In genomic region chr3:50932397-50933089, GRCm38 (mm10) we compare ENCODE assay signal across 14 mouse cellular contexts.
DNase-seq lines count a peak whose midpoint lies in the region; ATAC-seq and TF ChIP-seq lines count a peak whose summit lies in the region.
"Had no signal": no experiment of that assay in that cellular context is flagged by ENCODE, and none has a peak within 500 bp of the region (broad histone marks: within the 10 kb centered on the region; RNA-seq: fewer than 3 reads in every experiment).

No protein-coding gene starts in this region.

- H3K27ac ChIP-seq in embryonic facial prominence, embryonic 14.5 days (replicated peaks; ENCODE audit: low read depth, low read length): no peak overlapping the region
- H3K27ac ChIP-seq in embryonic facial prominence, embryonic 10.5 days (replicated peaks): no peak overlapping the region
- H3K27ac ChIP-seq in embryonic fibroblast, embryonic 13.5 days (ENCODE audit: insufficient read depth, low read length): peak overlapping the region; percentile 81
- peak overlapping the region; percentile 43; the same call in 1 of the 2 replicates for H3K27ac ChIP-seq in midbrain, postnatal 0 days (ENCODE audit: low read depth, low read length)
- H3K27ac ChIP-seq: neural tube, embryonic 12.5 days had no signal

- no peak overlapping the region for H3K4me2 ChIP-seq in embryonic facial prominence, embryonic 14.5 days (ENCODE audit: low read depth, low read length)
- H3K4me2 ChIP-seq in midbrain, postnatal 0 days (ENCODE audit: low read depth, low read length, poor library complexity, severe bottlenecking): no peak overlapping the region
- H3K4me2 ChIP-seq: neural tube, embryonic 12.5 days had no signal

- peak; percentile 50 for DNase-seq in embryonic facial prominence, embryonic 14.5 days (ENCODE audit: low spot score)
- no peak for DNase-seq in embryonic facial prominence, embryonic 10.5 days (ENCODE audit: low spot score)
- DNase-seq in left cerebral cortex, postnatal 4 days: peak; percentile 42
- no peak for DNase-seq in left cerebral cortex, adult 8-10 months (ENCODE audit: low spot score in 2 of 2)
- DNase-seq in midbrain, postnatal 0 days (ENCODE audit: low spot score): peak; percentile 53
- DNase-seq in heart, postnatal 14 days: no peak
- DNase-seq in ovary, adult 18-20 months (ENCODE audit: low spot score): no peak
- DNase-seq: adrenal gland, postnatal 25 days; B cell, adult 2 months; gastrocnemius, postnatal 14 days; kidney, postnatal 36 days; lung, postnatal 36 days had no signal

- 0 out of 2 replicates have a peak, but pooled peaks have one; percentile 4 for ATAC-seq in embryonic facial prominence, embryonic 14.5 days (ENCODE audit: low read depth)
- no peak for ATAC-seq in midbrain, postnatal 0 days (ENCODE audit: low FRiP score)

- H3K4me3 ChIP-seq in embryonic facial prominence, embryonic 14.5 days (ENCODE audit: low read depth, low read length): no peak overlapping the region
- no peak overlapping the region for H3K4me3 ChIP-seq in embryonic facial prominence, embryonic 10.5 days
- H3K4me3 ChIP-seq in embryonic fibroblast, embryonic 13.5 days (ENCODE audit: insufficient read depth, low read length): no peak overlapping the region
- H3K4me3 ChIP-seq in midbrain, postnatal 0 days (ENCODE audit: low read depth, low read length): no peak overlapping the region
- H3K4me3 ChIP-seq: neural tube, embryonic 12.5 days had no signal

- WGBS in embryonic facial prominence, embryonic 14.5 days: 66% methylated on average over 10 of the region's 10 CpGs
- WGBS in embryonic facial prominence, embryonic 10.5 days: 89% methylated on average over 10 of the region's 10 CpGs
- 63% methylated on average over 10 of the region's 10 CpGs for WGBS in midbrain, postnatal 0 days

- H3K27me3 ChIP-seq in embryonic facial prominence, embryonic 14.5 days (replicated peaks; ENCODE audit: control insufficient read depth, insufficient read depth, low read length): no peaks in the 10 kb centered on the region
- no peaks in the 10 kb centered on the region for H3K27me3 ChIP-seq in embryonic facial prominence, embryonic 10.5 days (replicated peaks; ENCODE audit: low read depth, poor library complexity, severe bottlenecking)
- H3K27me3 ChIP-seq in midbrain, postnatal 0 days (ENCODE audit: insufficient read depth, low read length): no peaks in the 10 kb centered on the region
- H3K27me3 ChIP-seq: neural tube, embryonic 12.5 days had no signal

- no peaks in the 10 kb centered on the region for H3K9me3 ChIP-seq in embryonic facial prominence, embryonic 14.5 days (ENCODE audit: control insufficient read depth, low read length)
- no peaks in the 10 kb centered on the region for H3K9me3 ChIP-seq in embryonic facial prominence, embryonic 10.5 days
- H3K9me3 ChIP-seq in midbrain, postnatal 0 days (ENCODE audit: low read length): no peaks in the 10 kb centered on the region
- H3K9me3 ChIP-seq: neural tube, embryonic 12.5 days had no signal

- no peak for TF ChIP-seq POLR2A in embryonic fibroblast, embryonic 13.5 days (IDR thresholded peaks at IDR 0.05; ENCODE audit: low read depth, low read length)

- H3K4me1 ChIP-seq in embryonic facial prominence, embryonic 14.5 days (ENCODE audit: control insufficient read depth, insufficient read depth, low read length): no peaks in the 10 kb centered on the region
- H3K4me1 ChIP-seq in embryonic facial prominence, embryonic 10.5 days: peaks cover under 1% of the 10 kb centered on the region; the same call in 1 of the 2 replicates
- peaks cover 8% of the 10 kb centered on the region for H3K4me1 ChIP-seq in embryonic fibroblast, embryonic 13.5 days (ENCODE audit: control insufficient read depth, insufficient read depth, low read length)
- H3K4me1 ChIP-seq in midbrain, postnatal 0 days (ENCODE audit: insufficient read depth, low read length): no peaks in the 10 kb centered on the region; the same call in 1 of the 2 replicates

- no peak for TF ChIP-seq CTCF in embryonic fibroblast, embryonic 13.5 days (IDR thresholded peaks at IDR 0.05; ENCODE audit: borderline replicate concordance, insufficient read depth, low read length)
- no peak for TF ChIP-seq CTCF in midbrain, postnatal 0 days (IDR thresholded peaks at IDR 0.05)

- H3K9ac ChIP-seq in embryonic facial prominence, embryonic 14.5 days (ENCODE audit: low read depth, low read length): no peak overlapping the region
- no peak overlapping the region for H3K9ac ChIP-seq in midbrain, postnatal 0 days (replicated peaks; ENCODE audit: low read length, poor library complexity, severe bottlenecking)
- H3K9ac ChIP-seq: neural tube, embryonic 12.5 days had no signal

- no peaks in the 10 kb centered on the region for H3K36me3 ChIP-seq in embryonic facial prominence, embryonic 14.5 days (ENCODE audit: control insufficient read depth, insufficient read depth, low read length)
- no peaks in the 10 kb centered on the region for H3K36me3 ChIP-seq in embryonic facial prominence, embryonic 10.5 days (replicated peaks)
- H3K36me3 ChIP-seq in midbrain, postnatal 0 days (ENCODE audit: insufficient read depth, low read length): no peaks in the 10 kb centered on the region
- H3K36me3 ChIP-seq: neural tube, embryonic 12.5 days had no signal

- intact Hi-C loops in left cerebral cortex, postnatal 4 days (cut with DNase I): no loop called here
- intact Hi-C loops in heart, postnatal 14 days (cut with DNase I): no loop called here

Comparison
In these comparisons a context has a peak if more than half of its experiments do, and no peak if none do; other contexts are left out.
1. DNase-seq: peak in embryonic facial prominence, embryonic 14.5 days (single experiment), left cerebral cortex, postnatal 4 days (single experiment) and midbrain, postnatal 0 days (single experiment); none in embryonic facial prominence, embryonic 10.5 days (single experiment), left cerebral cortex, adult 8-10 months (0 of 2), heart, postnatal 14 days (0 of 2) and ovary, adult 18-20 months (single experiment).
2. H3K27ac ChIP-seq: peak in embryonic fibroblast, embryonic 13.5 days (single experiment) and midbrain, postnatal 0 days (single experiment); none in embryonic facial prominence, embryonic 14.5 days (single experiment) and embryonic facial prominence, embryonic 10.5 days (single experiment).